In the genomic region with DNA sequence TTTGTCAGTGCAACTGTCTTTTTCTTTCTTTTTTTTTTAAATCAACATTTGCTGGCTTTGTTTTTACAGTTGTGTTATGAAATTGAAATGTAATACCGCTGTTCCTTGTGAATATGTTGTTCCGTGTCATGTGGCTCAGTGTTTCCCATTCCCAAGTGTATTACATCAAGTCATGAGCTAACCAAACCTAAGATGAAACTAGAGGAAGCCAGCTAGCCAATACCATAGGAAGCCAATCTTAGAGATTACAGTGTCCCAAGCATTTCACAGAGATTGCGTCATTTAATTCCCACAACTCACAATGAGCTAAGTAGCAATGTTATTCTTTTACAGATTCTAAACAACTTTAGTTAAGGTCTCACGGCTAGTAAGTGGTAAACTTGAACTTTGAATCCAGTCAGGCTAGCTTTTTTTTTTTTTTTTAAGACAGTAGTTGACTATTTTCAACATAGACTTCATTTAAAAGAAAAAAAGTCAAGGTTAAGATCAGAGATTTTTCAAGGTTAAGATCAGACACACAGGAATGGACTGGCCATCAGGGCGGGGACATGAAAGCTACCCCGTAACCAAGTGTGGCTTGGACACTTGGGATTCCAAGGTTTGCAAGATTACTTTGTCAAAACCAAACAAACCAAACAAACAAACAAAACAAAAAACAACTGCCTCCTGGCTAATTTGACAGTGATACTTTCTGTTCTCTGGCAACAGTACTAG, we compare ENCODE assay signal across 11 mouse cellular contexts.
DNase-seq lines count a peak whose midpoint lies in the region; ATAC-seq and TF ChIP-seq lines count a peak whose summit lies in the region.
"Had no signal": no experiment of that assay in that cellular context is flagged by ENCODE, and none has a peak within 500 bp of the region (broad histone marks: within the 10 kb centered on the region; RNA-seq: fewer than 3 reads in every experiment).

No protein-coding gene starts in this region.

- no peak overlapping the region for H3K9ac ChIP-seq in CH12.LX (ENCODE audit: insufficient read depth, low read depth)
- H3K9ac ChIP-seq: hindbrain, embryonic 14.5 days; limb, embryonic 15.5 days had no signal

- H3K4me3 ChIP-seq in heart, embryonic 10.5 days: no peak overlapping the region
- H3K4me3 ChIP-seq in CH12.LX (replicated peaks in 1 of 3; ENCODE audit: low read depth in 2 of 3, low read length in 2 of 3, poor library complexity in 1 of 3): no peak overlapping the region
- H3K4me3 ChIP-seq: limb, embryonic 15.5 days had no signal

- POLR2A ChIA-PET in Patski (lab: Charles Lee): interaction anchor here (0.6 to 0.7 kb wide), 3 partner anchors 47 to 103 kb away, joined by 3 to 5 read pairs (median 3); no protein-coding TSS in a partner anchor

- WGBS in heart, embryonic 10.5 days: 66% methylated on average over 6 of the region's 6 CpGs

- no peaks in the 10 kb centered on the region for H3K27me3 ChIP-seq in heart, embryonic 10.5 days (ENCODE audit: insufficient read depth, poor library complexity, severe bottlenecking)
- no peaks in the 10 kb centered on the region for H3K27me3 ChIP-seq in CH12.LX (replicated peaks)
- no peaks in the 10 kb centered on the region for H3K27me3 ChIP-seq in Patski
- H3K27me3 ChIP-seq: limb, embryonic 15.5 days had no signal

- no peaks in the 10 kb centered on the region for H3K79me2 ChIP-seq in CH12.LX (replicated peaks; ENCODE audit: control insufficient read depth, extremely low read depth, insufficient read depth, poor library complexity, severe bottlenecking)

- 0 out of 2 replicates have a peak, but pooled peaks cover 5% of the 10 kb centered on the region for H3K4me1 ChIP-seq in heart, embryonic 10.5 days
- no peaks in the 10 kb centered on the region for H3K4me1 ChIP-seq in CH12.LX (ENCODE audit: control insufficient read depth in 1 of 2, insufficient read depth in 2 of 2)

- H3K9me3 ChIP-seq in heart, embryonic 10.5 days: no peaks in the 10 kb centered on the region
- no peaks in the 10 kb centered on the region for H3K9me3 ChIP-seq in CH12.LX (replicated peaks; ENCODE audit: low read length)
- H3K9me3 ChIP-seq: limb, embryonic 15.5 days had no signal

- DNase-seq in heart, adult 8-10 months (ENCODE audit: low spot score): peak; percentile 74
- DNase-seq in heart, embryonic 10.5 days (ENCODE audit: low spot score): no peak
- DNase-seq in CH12.LX (ENCODE audit: extremely low read depth): no peak
- DNase-seq in Patski (ENCODE audit: low read depth, low spot score): peak; percentile 22
- DNase-seq in heart, postnatal 25 days (ENCODE audit: low spot score): peak; percentile 8
- no peak for DNase-seq in urinary bladder, adult 2 months (ENCODE audit: low spot score)
- DNase-seq in spleen, postnatal 4 days (ENCODE audit: low spot score in 2 of 2): no peak
- DNase-seq: lung, postnatal 14 days; right cerebral cortex, adult 18-20 months had no signal

- H3K4me2 ChIP-seq in CH12.LX (ENCODE audit: insufficient read depth, low read depth, poor library complexity, severe bottlenecking): no peak overlapping the region
- H3K4me2 ChIP-seq: hindbrain, embryonic 14.5 days; limb, embryonic 15.5 days had no signal

- no peak for TF ChIP-seq RAD21 in CH12.LX (IDR thresholded peaks at IDR 0.05; ENCODE audit: low read depth, low read length)

- TF ChIP-seq EP300 in CH12.LX (IDR thresholded peaks at IDR 0.05; ENCODE audit: low read length): no peak

- H3K27ac ChIP-seq in heart, embryonic 10.5 days: no peak overlapping the region
- no peak overlapping the region for H3K27ac ChIP-seq in CH12.LX (ENCODE audit: insufficient read depth, low read depth)
- H3K27ac ChIP-seq: hindbrain, embryonic 14.5 days; limb, embryonic 15.5 days had no signal

- ATAC-seq in Patski: no peak

- intact Hi-C loops in heart, postnatal 25 days (cut with DNase I): no loop called here

- CTCF ChIA-PET in Patski (lab: Charles Lee): interaction anchor here (0.6 kb wide), 1 partner anchor 131 kb away, joined by 3 read pairs; no protein-coding TSS in a partner anchor

- in situ Hi-C loops in CH12.LX (cut with MboI; ENCODE audit: low pct_ligation_motif_present, low pct_unique_long_range_greater_than_20kb, low sequenced_read_pairs): no loop called here
- in situ Hi-C loops in Patski (cut with MboI; ENCODE audit: low pct_unique_long_range_greater_than_20kb): no loop called here

- TF ChIP-seq CTCF in CH12.LX (conservative IDR thresholded peaks at IDR 0.05 in 1 of 2, IDR thresholded peaks at IDR 0.05 in 1 of 2; ENCODE audit: low read depth in 2 of 2, low read length in 2 of 2): no peak
- no peak for TF ChIP-seq CTCF in Patski (IDR thresholded peaks at IDR 0.05)

- dilution Hi-C loops in CH12.LX (cut with MboI; ENCODE audit: extremely low pct_ligation_motif_present, extremely low pct_unique_long_range_greater_than_20kb, low sequenced_read_pairs): no loop called here

- H3K36me3 ChIP-seq in heart, embryonic 10.5 days: no peaks in the 10 kb centered on the region
- no peaks in the 10 kb centered on the region for H3K36me3 ChIP-seq in CH12.LX (replicated peaks in 1 of 2; ENCODE audit: control insufficient read depth in 1 of 2, insufficient read depth in 1 of 2, low read length in 1 of 2)
- H3K36me3 ChIP-seq: limb, embryonic 15.5 days had no signal

- TF ChIP-seq POLR2A in CH12.LX (IDR thresholded peaks at IDR 0.05; ENCODE audit: low read depth, low read length): no peak

TF ChIP-seq in CH12.LX, 34 proteins besides CTCF, POLR2A, EP300 and RAD21:
- no peak for TF ChIP-seq RCOR1 (conservative IDR thresholded peaks at IDR 0.05; ENCODE audit: low read depth, low read length)
- 0 out of 2 replicates have a peak, but pooled peaks have one; percentile 37 for TF ChIP-seq MAFK (IDR thresholded peaks at IDR 0.05; ENCODE audit: insufficient replicate concordance, low read length)
- TF ChIP-seq NRF1 (IDR thresholded peaks at IDR 0.05; ENCODE audit: low read depth, low read length): no peak

Comparison
In these comparisons a context has a peak if more than half of its experiments do, and no peak if none do; other contexts are left out.
1. DNase-seq: peak in heart, adult 8-10 months (single experiment), Patski (single experiment) and heart, postnatal 25 days (single experiment); none in heart, embryonic 10.5 days (single experiment), CH12.LX (single experiment), urinary bladder, adult 2 months (single experiment) and spleen, postnatal 4 days (0 of 2).